Mouse (Mus musculus) C2C12 (cell line): ENCODE results near the gene Inpp5k.

ENCODE experiments used
- CTCF ChIP-seq: IDR thresholded peaks from one replicate; pipeline ENCODE4 v1.5.1; 2011; ENCODE audit not compliant: control insufficient read depth, insufficient read depth, insufficient read length
- MAX ChIP-seq: IDR thresholded peaks from one replicate; pipeline ENCODE4 v1.6.1; 2011; ENCODE audit warnings: mild to moderate bottlenecking, control low read depth
- MYOG ChIP-seq: IDR thresholded peaks from one replicate; pipeline ENCODE4 v1.6.1; 2011; ENCODE audit not compliant: control insufficient read depth, insufficient read length; ENCODE audit errors: extremely low read depth

GRCm38 (mm10) chr11:75595404-75595803, 35.4 kb upstream of the Inpp5k start:
- TF ChIP-seq CTCF (no peak), MYOG (no peak), MAX (no peak)
